Mouse (Mus musculus): ENCODE data around the gene Gm17026.
"Not testable (repeated sequence)": the region's sequence is repeated elsewhere in the genome, so short reads cannot be mapped to it uniquely, and the experiment has no call there.

Gm17026 gene

DNA sequence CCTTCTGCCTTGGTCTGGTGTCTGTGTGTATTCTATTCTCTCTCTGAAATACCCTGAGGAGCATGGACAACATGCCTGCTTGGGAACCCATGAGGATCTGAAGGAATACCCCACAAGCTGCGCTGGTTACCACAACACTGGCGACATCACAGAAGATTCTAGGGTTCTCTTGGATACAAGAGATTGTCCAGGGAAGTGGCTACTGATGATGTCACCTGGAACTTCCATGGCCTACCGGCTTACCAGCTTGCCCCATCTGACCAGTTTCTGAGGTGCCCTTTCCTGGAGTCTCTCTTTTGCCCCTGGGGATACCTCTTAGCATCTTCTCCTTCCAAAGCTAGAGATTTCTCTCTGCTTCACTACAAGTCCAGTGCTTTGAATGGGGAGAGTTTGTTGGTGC, at the start of gene Gm17026:
TSS of gene Gm17026 (minus strand) at position 101 of the 400 bp plus-strand sequence.
- in situ Hi-C loops (cut with MseI, MboI) = not testable (repeated sequence)

DNA sequence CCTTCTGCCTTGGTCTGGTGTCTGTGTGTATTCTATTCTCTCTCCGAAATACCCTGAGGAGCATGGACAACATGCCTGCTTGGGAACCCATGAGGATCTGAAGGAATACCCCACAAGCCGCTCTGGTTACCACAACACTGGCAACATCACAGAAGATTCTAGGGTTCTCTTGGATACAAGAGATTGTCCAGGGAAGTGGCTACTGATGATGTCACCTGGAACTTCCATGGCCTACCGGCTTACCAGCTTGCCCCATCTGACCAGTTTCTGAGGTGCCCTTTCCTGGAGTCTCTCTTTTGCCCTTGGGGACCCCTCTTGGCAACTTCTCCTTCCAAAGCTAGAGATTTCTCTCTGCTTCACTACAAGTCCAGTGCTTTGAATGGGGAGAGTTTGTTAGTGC, 37.4 kb upstream of the Gm17026 start, which contains the start of gene Gm9611:
TSS of gene Gm9611 (minus strand) at position 101 of the 400 bp plus-strand sequence.
- in situ Hi-C loops (cut with MseI, MboI) = not testable (repeated sequence)

DNA sequence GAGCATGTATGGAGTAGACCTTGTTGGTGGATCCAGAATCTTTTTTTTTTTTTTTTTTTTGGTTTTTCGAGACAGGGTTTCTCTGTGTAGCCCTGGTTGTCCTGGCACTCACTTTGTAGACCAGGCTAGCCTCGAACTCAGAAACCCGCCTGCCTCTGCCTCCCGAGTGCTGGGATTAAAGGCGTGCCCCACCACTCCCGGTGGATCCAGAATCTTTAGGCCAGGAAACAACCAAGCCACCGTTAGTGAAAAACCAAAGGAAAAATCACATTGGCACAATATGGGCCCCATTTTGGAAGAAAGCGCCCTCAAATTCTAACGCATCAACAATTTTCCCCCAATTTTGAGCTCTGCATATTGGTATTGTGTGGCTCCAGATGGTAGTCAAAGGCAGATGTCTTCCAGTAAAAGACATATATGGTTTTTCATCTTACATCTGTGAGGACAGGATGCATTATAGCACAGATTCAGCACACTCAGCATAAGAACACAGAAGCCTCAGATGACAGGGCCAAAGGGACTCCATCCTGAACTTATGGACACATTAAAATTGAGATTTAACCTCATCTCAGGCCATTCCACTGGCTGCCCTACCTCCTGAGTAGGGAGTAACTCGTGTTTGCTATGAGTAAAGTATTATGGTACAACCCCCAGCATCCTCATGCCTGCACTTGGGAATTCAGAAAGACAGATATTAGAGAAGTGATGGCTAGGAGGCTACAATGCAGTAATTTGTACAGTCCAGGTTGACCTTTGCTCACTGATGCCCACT, 42.9 kb downstream of the Gm17026 start:
- in situ Hi-C loops (cut with MseI, MboI) = not testable (repeated sequence)
